35 mouse cellular contexts compared by ENCODE assay signal in genomic region chr2:13593328-13593727, GRCm38 (mm10).
"Had no signal": no experiment of that assay in that cellular context is flagged by ENCODE, and none has a peak within 500 bp of the region (broad histone marks: within the 10 kb centered on the region; RNA-seq: fewer than 3 reads in every experiment).

No protein-coding gene starts in this region.

- H3K27ac ChIP-seq: heart, embryonic 10.5 days; heart, embryonic 13.5 days; heart, embryonic 15.5 days; hindbrain, embryonic 10.5 days; hindbrain, embryonic 12.5 days; hindbrain, embryonic 13.5 days; hindbrain, embryonic 14.5 days; hindbrain, embryonic 15.5 days; hindbrain, postnatal 0 days; intestine, embryonic 15.5 days; kidney, embryonic 15.5 days; kidney, postnatal 0 days; layer of hippocampus, adult 2 months had no signal

- ATAC-seq: hindbrain, embryonic 16.5 days; hindbrain, postnatal 0 days; inflammation-experienced regulatory T-cells, adult 6 months; intestine, embryonic 15.5 days; intestine, embryonic 16.5 days; intestine, postnatal 0 days had no signal

- H3K27me3 ChIP-seq: heart, embryonic 12.5 days; heart, embryonic 13.5 days; heart, embryonic 15.5 days; hindbrain, embryonic 12.5 days; hindbrain, embryonic 13.5 days; hindbrain, embryonic 15.5 days; intestine, embryonic 15.5 days; kidney, embryonic 15.5 days had no signal

- H3K36me3 ChIP-seq: heart, embryonic 10.5 days; heart, embryonic 12.5 days; heart, embryonic 13.5 days; heart, embryonic 15.5 days; hindbrain, embryonic 10.5 days; hindbrain, embryonic 12.5 days; hindbrain, embryonic 13.5 days; hindbrain, embryonic 15.5 days; intestine, embryonic 15.5 days; kidney, embryonic 15.5 days had no signal

- H3K4me1 ChIP-seq: heart, embryonic 10.5 days; heart, embryonic 12.5 days; heart, embryonic 13.5 days; heart, embryonic 15.5 days; hindbrain, embryonic 10.5 days; hindbrain, embryonic 12.5 days; hindbrain, embryonic 13.5 days; hindbrain, embryonic 15.5 days; intestine, embryonic 15.5 days; kidney, embryonic 15.5 days had no signal

- H3K9ac ChIP-seq: heart, embryonic 12.5 days; heart, embryonic 13.5 days; heart, embryonic 15.5 days; hindbrain, embryonic 12.5 days; hindbrain, embryonic 13.5 days; hindbrain, embryonic 14.5 days; hindbrain, embryonic 15.5 days; intestine, embryonic 15.5 days; kidney, embryonic 15.5 days had no signal

- DNase-seq: heart, postnatal 10 days; heart, postnatal 14 days; heart, postnatal 36 days; heart, postnatal 4 days; kidney, adult 11 months; kidney, adult 18-20 months; kidney, adult 2 months; kidney, adult 8-10 months; kidney, adult 9 months; kidney, postnatal 10 days; kidney, postnatal 14 days; kidney, postnatal 25 days; kidney, postnatal 36 days; kidney, postnatal 4 days; layer of hippocampus, adult 9-11 months; layer of hippocampus, postnatal 36 days had no signal

- H3K9me3 ChIP-seq: heart, embryonic 10.5 days; heart, embryonic 12.5 days; heart, embryonic 13.5 days; heart, embryonic 15.5 days; hindbrain, embryonic 10.5 days; hindbrain, embryonic 12.5 days; hindbrain, embryonic 13.5 days; hindbrain, embryonic 15.5 days; intestine, embryonic 15.5 days; kidney, embryonic 15.5 days had no signal

- H3K4me3 ChIP-seq: heart, embryonic 10.5 days; heart, embryonic 12.5 days; heart, embryonic 13.5 days; heart, embryonic 15.5 days; hindbrain, embryonic 10.5 days; hindbrain, embryonic 12.5 days; hindbrain, embryonic 13.5 days; hindbrain, embryonic 15.5 days; intestine, embryonic 15.5 days; kidney, embryonic 15.5 days; layer of hippocampus, adult 2 months had no signal

- H3K4me2 ChIP-seq: heart, embryonic 11.5 days; heart, embryonic 12.5 days; heart, embryonic 13.5 days; heart, embryonic 15.5 days; hindbrain, embryonic 12.5 days; hindbrain, embryonic 13.5 days; hindbrain, embryonic 14.5 days; hindbrain, embryonic 15.5 days; intestine, embryonic 15.5 days; kidney, embryonic 15.5 days had no signal
